Mouse (Mus musculus): ENCODE data around the gene Exosc7. TPM values are rescaled to one million over a fixed set of nuclear protein-coding genes. Genes with fewer than 3 reads are reported as not detected.

Exosc7 gene
- polyA plus RNA-seq, 1 experiment: 44.4 TPM

- TF ChIP-seq POLR2A (IDR thresholded peaks at IDR 0.05; ENCODE audit: borderline replicate concordance, control insufficient read depth, low read depth, low read length) (no peak), CTCF (IDR thresholded peaks at IDR 0.05; ENCODE audit: control insufficient read depth, insufficient read depth, low read length) (no peak; the same call in 1 of the 2 replicates)
- no peak overlapping the region for H3K27ac ChIP-seq (ENCODE audit: control insufficient read depth, insufficient read depth, low read depth, low read length, poor library complexity)
- H3K4me3 ChIP-seq (replicated peaks; ENCODE audit: control insufficient read depth, low read depth, low read length): no peak overlapping the region
- WGBS: 46% methylated on average over 7 of the region's 7 CpGs
- H3K4me1 ChIP-seq (ENCODE audit: control insufficient read depth, insufficient read depth, low read length): no peaks in the 10 kb centered on the region
Measured at GRCm38 (mm10) chr9:123159330-123159729, 46.3 kb downstream of the Exosc7 start.

- TF ChIP-seq POLR2A (IDR thresholded peaks at IDR 0.05; ENCODE audit: borderline replicate concordance, control insufficient read depth, low read depth, low read length) (no peak), CTCF (IDR thresholded peaks at IDR 0.05; ENCODE audit: control insufficient read depth, insufficient read depth, low read length) (no peak)
- H3K4me3 ChIP-seq (replicated peaks; ENCODE audit: control insufficient read depth, low read depth, low read length): no peak overlapping the region
- no peak overlapping the region for H3K27ac ChIP-seq (ENCODE audit: control insufficient read depth, insufficient read depth, low read depth, low read length, poor library complexity)
- WGBS: 72% methylated on average over 2 of the region's 2 CpGs
- no peaks in the 10 kb centered on the region for H3K4me1 ChIP-seq (ENCODE audit: control insufficient read depth, insufficient read depth, low read length)
Measured at GRCm38 (mm10) chr9:123161792-123162191, 48.8 kb downstream of the Exosc7 start.

- Histone ChIP-seq H3K4me3 (replicated peaks; ENCODE audit: control insufficient read depth, low read depth, low read length) (no peak overlapping the region), H3K4me1 (ENCODE audit: control insufficient read depth, insufficient read depth, low read length) (no peaks in the 10 kb centered on the region), H3K27ac (ENCODE audit: control insufficient read depth, insufficient read depth, low read depth, low read length, poor library complexity) (no peak overlapping the region)
- no peak for TF ChIP-seq POLR2A (IDR thresholded peaks at IDR 0.05; ENCODE audit: borderline replicate concordance, control insufficient read depth, low read depth, low read length)
- no peak for TF ChIP-seq CTCF (IDR thresholded peaks at IDR 0.05; ENCODE audit: control insufficient read depth, insufficient read depth, low read length)
- 76% methylated on average over 4 of the region's 4 CpGs for WGBS
Measured at GRCm38 (mm10) chr9:123162985-123163694, 50.1 kb downstream of the Exosc7 start.

DNA sequence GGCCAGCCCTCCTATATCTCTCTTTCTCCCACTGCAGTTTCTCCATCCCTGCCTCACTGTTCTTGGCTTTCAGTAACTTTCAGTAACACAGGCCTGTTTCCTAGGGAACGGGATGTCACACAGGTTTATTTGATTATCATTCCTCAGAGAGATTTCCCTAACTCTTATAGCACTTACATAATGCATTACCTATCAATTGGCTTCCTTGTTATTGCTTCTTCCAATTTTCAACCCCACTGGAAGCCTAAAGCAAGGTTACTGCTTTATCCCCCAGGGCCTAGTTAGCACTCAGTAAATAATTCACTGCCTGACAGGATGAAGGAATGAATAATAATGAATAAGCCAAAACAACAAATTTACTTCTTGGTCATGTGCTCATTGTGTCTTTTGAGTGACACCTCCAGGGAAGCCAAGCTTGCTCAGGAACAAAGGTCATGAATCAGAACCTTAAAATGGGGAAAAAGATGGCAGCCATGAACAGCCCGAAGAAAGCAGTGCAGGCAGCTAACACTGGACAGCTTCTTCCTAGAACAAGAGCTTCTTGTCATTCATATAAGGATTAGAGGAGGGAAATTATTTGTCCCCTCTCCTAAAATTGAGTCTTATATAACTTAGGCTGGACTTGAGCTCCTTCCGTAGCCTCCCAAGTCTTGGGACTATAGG is 52.9 kb downstream of the Exosc7 start:
- Histone ChIP-seq H3K4me1 (ENCODE audit: control insufficient read depth, insufficient read depth, low read length) (no peaks in the 10 kb centered on the region), H3K4me3 (replicated peaks; ENCODE audit: control insufficient read depth, low read depth, low read length) (no peak overlapping the region), H3K27ac (ENCODE audit: control insufficient read depth, insufficient read depth, low read depth, low read length, poor library complexity) (no peak overlapping the region)
- WGBS: 78% methylated on average over 3 of the region's 3 CpGs
- TF ChIP-seq CTCF (IDR thresholded peaks at IDR 0.05; ENCODE audit: control insufficient read depth, insufficient read depth, low read length) (no peak), POLR2A (IDR thresholded peaks at IDR 0.05; ENCODE audit: borderline replicate concordance, control insufficient read depth, low read depth, low read length) (no peak)

- TF ChIP-seq CTCF (IDR thresholded peaks at IDR 0.05; ENCODE audit: control insufficient read depth, insufficient read depth, low read length): no peak
- no peak for TF ChIP-seq POLR2A (IDR thresholded peaks at IDR 0.05; ENCODE audit: borderline replicate concordance, control insufficient read depth, low read depth, low read length)
- H3K4me3 ChIP-seq (replicated peaks; ENCODE audit: control insufficient read depth, low read depth, low read length): no peak overlapping the region
- H3K27ac ChIP-seq (ENCODE audit: control insufficient read depth, insufficient read depth, low read depth, low read length, poor library complexity): no peak overlapping the region
- H3K4me1 ChIP-seq (ENCODE audit: control insufficient read depth, insufficient read depth, low read length): peaks cover 4% of the 10 kb centered on the region
- WGBS: 61% methylated on average over 6 of the region's 6 CpGs
Measured at GRCm38 (mm10) chr9:123173760-123174159, 60.7 kb downstream of the Exosc7 start.

DNA sequence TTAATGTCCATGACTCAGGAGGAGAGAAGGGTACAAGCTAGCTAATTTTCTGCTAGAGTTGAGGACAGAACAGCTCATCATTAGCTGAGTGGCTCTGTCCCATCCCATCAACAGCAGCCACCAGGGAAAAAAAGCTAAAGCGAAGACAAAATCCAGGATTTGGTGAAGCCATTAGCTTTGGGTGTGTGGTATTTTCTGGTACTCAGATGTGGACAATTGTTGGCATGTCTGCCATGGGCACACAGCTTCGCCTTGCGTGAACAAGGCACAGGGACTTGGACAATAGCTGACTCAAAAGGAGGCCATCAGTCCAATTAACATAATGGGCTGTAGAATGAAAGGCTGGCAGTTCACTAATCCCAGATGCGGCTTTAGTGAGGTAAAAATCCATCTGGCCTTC is 61.3 kb downstream of the Exosc7 start:
- H3K27ac ChIP-seq (ENCODE audit: control insufficient read depth, insufficient read depth, low read depth, low read length, poor library complexity): no peak overlapping the region
- no peak overlapping the region for H3K4me3 ChIP-seq (replicated peaks; ENCODE audit: control insufficient read depth, low read depth, low read length)
- 76% methylated on average over 4 of the region's 4 CpGs for WGBS
- TF ChIP-seq POLR2A (IDR thresholded peaks at IDR 0.05; ENCODE audit: borderline replicate concordance, control insufficient read depth, low read depth, low read length) (no peak), CTCF (IDR thresholded peaks at IDR 0.05; ENCODE audit: control insufficient read depth, insufficient read depth, low read length) (no peak)
- peaks cover 6% of the 10 kb centered on the region for H3K4me1 ChIP-seq (ENCODE audit: control insufficient read depth, insufficient read depth, low read length)

GRCm38 (mm10) chr9:123177380-123178048 is 64.5 kb downstream of the Exosc7 start:
- 49% methylated on average over 9 of the region's 9 CpGs for WGBS
- TF ChIP-seq POLR2A (IDR thresholded peaks at IDR 0.05; ENCODE audit: borderline replicate concordance, control insufficient read depth, low read depth, low read length): no peak
- TF ChIP-seq CTCF (IDR thresholded peaks at IDR 0.05; ENCODE audit: control insufficient read depth, insufficient read depth, low read length): no peak
- Histone ChIP-seq H3K4me1 (ENCODE audit: control insufficient read depth, insufficient read depth, low read length) (peaks cover 7% of the 10 kb centered on the region), H3K4me3 (replicated peaks; ENCODE audit: control insufficient read depth, low read depth, low read length) (no peak overlapping the region), H3K27ac (ENCODE audit: control insufficient read depth, insufficient read depth, low read depth, low read length, poor library complexity) (0 out of 2 replicates have a peak overlapping the region, but pooled peaks have one; percentile 3)

GRCm38 (mm10) chr9:123180003-123180402 is 67.0 kb downstream of the Exosc7 start:
- WGBS: 81% methylated on average over 6 of the region's 6 CpGs
- no peak for TF ChIP-seq CTCF (IDR thresholded peaks at IDR 0.05; ENCODE audit: control insufficient read depth, insufficient read depth, low read length)
- H3K4me3 ChIP-seq (replicated peaks; ENCODE audit: control insufficient read depth, low read depth, low read length): no peak overlapping the region
- H3K27ac ChIP-seq (ENCODE audit: control insufficient read depth, insufficient read depth, low read depth, low read length, poor library complexity): no peak overlapping the region
- peaks cover 7% of the 10 kb centered on the region for H3K4me1 ChIP-seq (ENCODE audit: control insufficient read depth, insufficient read depth, low read length)
